Mouse (Mus musculus) spleen, embryonic (tissue): ENCODE results near the gene Tbc1d9b.

Source experiments
- CTCF ChIA-PET: fragments of 350-600 bp; sonication (Branson Sonifier 250); formaldehyde crosslinking; loops from one replicate; lab custom pipeline; 2022; lab: Charles Lee

The Tbc1d9b gene

GRCm38 (mm10) chr11:50207344-50207743, 76.1 kb downstream of the Tbc1d9b start:
- CTCF ChIA-PET: no interaction called here

GRCm38 (mm10) chr11:50208039-50208438, 76.8 kb downstream of the Tbc1d9b start:
- CTCF ChIA-PET: no interaction called here

- CTCF ChIA-PET: no interaction called here
These were observed 78.9 kb downstream of the Tbc1d9b start for GRCm38 (mm10) chr11:50210101-50210504.

GRCm38 (mm10) chr11:50210505-50211151, 79.4 kb downstream of the Tbc1d9b start, which contains the start of the genes Sqstm1 and Mgat4b:
Gene Sqstm1, minus strand, starts transcription at chr11:50210827.
Gene Mgat4b, plus strand, starts transcription at chr11:50210890.
- CTCF ChIA-PET: no interaction called here

- CTCF ChIA-PET: interaction anchor here (0.7 to 1.0 kb wide), 3 partner anchors 19 to 969 kb away, joined by 3 to 10 read pairs (median 9); no protein-coding TSS in a partner anchor
These were observed 80.3 kb downstream of the Tbc1d9b start for GRCm38 (mm10) chr11:50211322-50212059.

- CTCF ChIA-PET: interaction anchor here (0.6 to 1.0 kb wide), 4 partner anchors 19 to 970 kb away, joined by 3 to 10 read pairs (median 10); no protein-coding TSS in a partner anchor
These were observed 81.0 kb downstream of the Tbc1d9b start for GRCm38 (mm10) chr11:50212060-50212739.

GRCm38 (mm10) chr11:50212848-50213758, 81.9 kb downstream of the Tbc1d9b start:
- CTCF ChIA-PET: interaction anchor here (0.5 to 0.6 kb wide), 2 partner anchors 195 to 519 kb away, joined by 8 to 10 read pairs; no protein-coding TSS in a partner anchor

GRCm38 (mm10) chr11:50214631-50215030, 83.4 kb downstream of the Tbc1d9b start:
- CTCF ChIA-PET: no interaction called here

GRCm38 (mm10) chr11:50215633-50216032, 84.4 kb downstream of the Tbc1d9b start:
- CTCF ChIA-PET: no interaction called here

- CTCF ChIA-PET: interaction anchor here (0.6 to 1.0 kb wide), 3 partner anchors 11 to 383 kb away, joined by 3 to 12 read pairs (median 3); no protein-coding TSS in a partner anchor
These were observed 85.6 kb downstream of the Tbc1d9b start for GRCm38 (mm10) chr11:50216724-50217366.

GRCm38 (mm10) chr11:50217811-50218210, 86.6 kb downstream of the Tbc1d9b start:
- CTCF ChIA-PET: no interaction called here

GRCm38 (mm10) chr11:50219833-50220232, 88.6 kb downstream of the Tbc1d9b start:
- CTCF ChIA-PET: interaction anchor here (1.0 kb wide), 1 partner anchor 12 kb away, joined by 3 read pairs; no protein-coding TSS in a partner anchor
